Mouse (Mus musculus): ENCODE data around the gene S1pr1.

DNA sequence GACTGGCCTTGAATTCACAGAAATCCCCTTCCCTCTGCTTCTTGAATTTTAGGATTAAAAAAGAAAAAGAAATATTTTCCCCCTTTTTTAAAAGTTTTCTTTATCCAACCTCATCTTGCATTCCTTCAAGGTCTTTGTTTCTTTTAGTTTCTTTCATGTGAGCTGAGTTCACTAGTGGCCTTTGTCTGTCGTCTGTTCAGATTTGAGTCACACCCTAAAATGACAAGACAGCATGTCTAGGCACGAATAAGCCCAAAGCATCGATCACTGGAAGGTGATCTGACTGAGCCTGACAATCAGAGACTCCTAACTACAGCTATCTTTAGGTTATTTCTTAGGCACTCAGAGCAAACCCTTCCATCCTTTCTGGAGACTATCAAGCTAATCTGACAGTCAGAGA is 13.3 kb upstream of the S1pr1 start:
- TF ChIP-seq CTCF (IDR thresholded peaks at IDR 0.05; ENCODE audit: low read depth), result no peak
- no peak for TF ChIP-seq EP300 (IDR thresholded peaks at IDR 0.05; ENCODE audit: low read depth)
